Mouse (Mus musculus) heart, adult 9 months (tissue): ENCODE data around the gene Farp1.
"Not testable (repeated sequence)": the region's sequence is repeated elsewhere in the genome, so short reads cannot be mapped to it uniquely, and the experiment has no call there.

Experiments
- DNase-seq, 2 experiments: peaks; one replicate each; pipeline ENCODE4 v3.0.0; 2022; ENCODE audit warnings: low spot score in 2 of 2

Farp1 gene

GRCm38 (mm10) chr14:121183414-121184130, 148.6 kb downstream of the Farp1 start:
- no peak for DNase-seq

- DNase-seq, result no peak
Measured at GRCm38 (mm10) chr14:121184351-121184750, 149.4 kb downstream of the Farp1 start.

- no peak for DNase-seq
Measured at GRCm38 (mm10) chr14:121186402-121186894, 151.4 kb downstream of the Farp1 start.

GRCm38 (mm10) chr14:121189840-121190239, 154.8 kb downstream of the Farp1 start:
- DNase-seq, result not testable (repeated sequence)

- no peak for DNase-seq
Measured at GRCm38 (mm10) chr14:121190386-121190785, 155.4 kb downstream of the Farp1 start.

- DNase-seq, result peak; percentile 65 to 69
Measured at GRCm38 (mm10) chr14:121191739-121192138, 156.7 kb downstream of the Farp1 start.

- DNase-seq, result no peak
Measured at GRCm38 (mm10) chr14:121192394-121192793, 157.4 kb downstream of the Farp1 start.

- peak in 1 of 2 experiments; percentile 31 for DNase-seq
Measured at GRCm38 (mm10) chr14:121193981-121194380, 159.0 kb downstream of the Farp1 start.

GRCm38 (mm10) chr14:121198915-121199572, 164.0 kb downstream of the Farp1 start:
- no peak for DNase-seq

- DNase-seq, result no peak
Measured at GRCm38 (mm10) chr14:121199789-121200188, 164.8 kb downstream of the Farp1 start.

GRCm38 (mm10) chr14:121200353-121200752, 165.4 kb downstream of the Farp1 start:
- no peak for DNase-seq

- no peak for DNase-seq
Measured at GRCm38 (mm10) chr14:121201178-121201577, 166.2 kb downstream of the Farp1 start.

- DNase-seq, result no peak
Measured at GRCm38 (mm10) chr14:121205459-121205858, 170.5 kb downstream of the Farp1 start.

GRCm38 (mm10) chr14:121207441-121208158, 172.6 kb downstream of the Farp1 start:
- no peak for DNase-seq

GRCm38 (mm10) chr14:121208159-121208515, 173.1 kb downstream of the Farp1 start:
- no peak for DNase-seq

GRCm38 (mm10) chr14:121210318-121210717, 175.3 kb downstream of the Farp1 start:
- DNase-seq, result no peak

- DNase-seq, result no peak
Measured at GRCm38 (mm10) chr14:121213650-121214049, 178.7 kb downstream of the Farp1 start.

- DNase-seq, result no peak
Measured at GRCm38 (mm10) chr14:121214636-121215257, 179.7 kb downstream of the Farp1 start.

- no peak for DNase-seq
Measured at GRCm38 (mm10) chr14:121215817-121216216, 180.8 kb downstream of the Farp1 start.

- DNase-seq, result no peak
Measured at GRCm38 (mm10) chr14:121216672-121217071, 181.7 kb downstream of the Farp1 start.

GRCm38 (mm10) chr14:121218620-121219019, 183.6 kb downstream of the Farp1 start:
- DNase-seq, result no peak
